Mouse (Mus musculus) cerebellum, postnatal 25 days (tissue): ENCODE measurements at regions not wholly inside any gene's neighbourhood (a gene's known extent, or its start where the extent isn't known, plus 50 kb on each side); places are given as distances from the start of the nearest gene placed in this dataset.
A peak's percentile ranks its signal among the peaks of the same experiment; 100 is the strongest.

Experiments used
- DNase-seq, 2 experiments: peaks; one replicate each; pipeline ENCODE4 v3.0.0; 2021; ENCODE audit warnings: mixed read lengths in 2 of 2

DNA sequence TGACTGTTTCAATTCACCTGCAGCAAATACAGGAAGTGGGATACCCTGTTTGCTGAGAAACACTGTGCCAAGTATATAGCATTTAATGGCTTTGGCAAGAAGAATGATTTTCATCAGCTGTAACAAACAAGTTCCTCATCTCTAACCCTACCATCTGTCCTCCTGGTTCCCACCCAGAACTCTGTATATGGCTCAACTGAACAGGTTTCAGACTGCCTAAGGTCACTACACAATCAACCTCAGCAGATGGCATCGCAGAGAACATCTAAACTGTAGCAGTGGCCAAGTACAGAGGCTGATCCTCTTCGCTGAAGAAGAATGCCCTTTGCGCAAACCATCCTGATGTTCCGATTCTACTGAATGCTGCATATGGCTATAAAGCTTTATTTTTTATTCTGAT is 668.8 kb upstream of the Foxg1 start:
- peak; percentile 21 to 33 for DNase-seq

DNA sequence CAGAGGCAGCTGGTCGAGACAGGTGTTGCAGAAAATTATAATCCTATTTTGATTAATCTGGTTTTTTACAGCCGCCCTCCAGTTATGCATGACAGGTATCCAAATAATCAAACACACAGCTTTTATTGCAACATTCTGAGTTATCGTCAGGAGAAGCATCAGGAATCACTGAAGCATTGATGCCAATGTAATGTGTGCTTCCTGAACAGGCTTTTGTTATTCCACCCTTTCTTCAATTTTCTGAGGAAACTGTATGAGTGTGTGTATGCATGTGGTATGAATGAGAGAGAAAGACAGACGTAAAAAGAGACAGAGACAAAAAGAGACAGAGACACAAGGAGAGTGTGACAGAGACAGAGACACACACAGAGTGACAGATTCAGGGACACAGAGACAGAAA is 652.6 kb upstream of the Foxg1 start:
- no peak for DNase-seq

DNA sequence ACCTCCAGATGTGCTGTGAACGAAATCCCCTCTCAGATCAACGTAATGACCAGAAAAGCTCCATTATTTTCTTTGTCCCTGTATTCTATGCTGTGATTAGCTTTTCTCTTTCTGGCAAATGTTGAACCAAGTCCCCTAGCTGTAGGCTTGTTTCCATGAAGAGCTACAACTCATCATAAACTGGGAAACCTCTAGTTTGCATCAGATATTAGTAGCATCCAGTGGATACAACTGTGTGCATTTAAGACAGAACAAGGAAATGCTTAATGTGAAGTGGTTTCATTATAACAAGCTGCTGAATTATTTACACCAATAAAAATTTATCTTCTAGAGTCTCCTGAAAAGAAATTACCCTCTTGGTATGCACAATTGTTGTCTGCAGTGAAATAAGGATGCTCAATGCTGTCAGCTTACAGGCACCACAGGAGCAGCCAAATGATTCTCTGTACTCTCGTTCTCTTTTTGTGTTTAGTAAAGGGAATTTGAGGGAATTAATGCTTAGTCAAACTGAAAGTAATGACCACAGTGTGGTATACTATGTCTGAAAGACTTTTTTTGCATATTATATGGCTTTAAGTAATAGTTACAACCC is 623.6 kb upstream of the Foxg1 start:
- no peak for DNase-seq
